Mouse (Mus musculus): ENCODE measurements around the gene Agr2.

The Agr2 gene

GRCm38 (mm10) chr12:36026126-36026525 lies 33.4 kb downstream of the Agr2 start:
- no peak for DNase-seq (ENCODE audit: low spot score in 2 of 2)

DNA sequence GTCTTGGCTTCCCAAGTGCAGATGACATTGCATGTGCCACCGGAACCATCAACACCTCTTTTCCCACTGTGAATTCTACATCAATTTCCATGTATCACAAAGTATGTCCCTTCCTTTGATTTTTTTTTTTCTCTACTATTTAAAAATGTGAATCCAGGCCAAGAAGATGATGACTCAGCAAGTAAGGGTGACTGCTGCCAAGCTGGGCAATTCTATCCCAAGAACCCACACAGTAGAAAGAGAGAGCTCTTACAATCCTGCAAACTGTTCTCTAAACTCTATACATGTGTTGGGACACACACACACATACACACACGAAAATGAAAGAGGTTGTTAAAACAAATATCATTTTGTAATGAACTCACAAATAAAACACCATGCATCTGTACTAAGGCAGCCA lies 34.5 kb downstream of the Agr2 start:
- DNase-seq (ENCODE audit: low spot score in 2 of 2): no peak

DNA sequence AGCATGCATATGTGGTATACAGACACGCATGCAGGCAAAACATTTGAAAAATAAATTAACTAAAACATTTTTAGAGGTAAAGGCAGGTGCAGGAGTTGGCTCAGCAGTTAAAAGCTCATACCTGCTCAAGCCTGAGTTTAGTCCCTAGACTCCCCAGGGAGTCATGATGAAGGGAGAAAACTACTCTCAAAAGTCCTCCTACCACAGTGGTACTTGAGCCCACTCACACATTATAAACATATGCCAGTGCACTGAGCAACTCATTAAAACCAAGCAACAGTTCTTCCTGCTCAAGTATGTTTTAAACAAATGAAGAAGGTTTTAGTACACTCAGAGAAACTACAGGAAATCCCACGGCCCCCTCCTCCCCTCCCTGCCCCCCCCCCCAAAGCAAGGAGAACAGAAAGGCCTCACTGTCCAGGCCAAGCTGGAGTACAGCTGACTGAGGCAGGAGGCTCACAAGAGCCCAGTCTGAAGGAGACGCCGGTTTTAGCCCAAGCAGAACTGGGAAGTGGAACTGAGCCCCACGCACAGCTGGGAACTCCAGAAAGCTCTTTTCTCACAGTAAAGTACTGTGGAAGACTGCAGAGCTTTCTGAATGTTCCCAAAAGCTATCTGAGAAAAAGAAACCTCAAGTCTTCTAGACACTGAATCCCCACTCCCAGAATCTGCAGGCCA lies 36.4 kb downstream of the Agr2 start:
- DNase-seq (ENCODE audit: low spot score in 2 of 2): no peak

GRCm38 (mm10) chr12:36029687-36030086 lies 37.0 kb downstream of the Agr2 start:
- DNase-seq (ENCODE audit: low spot score in 2 of 2): no peak

GRCm38 (mm10) chr12:36030660-36031363 lies 38.1 kb downstream of the Agr2 start:
- DNase-seq (ENCODE audit: low spot score in 2 of 2): no peak

- DNase-seq (ENCODE audit: low spot score in 2 of 2): no peak
Observed at GRCm38 (mm10) chr12:36032419-36032818, 39.7 kb downstream of the Agr2 start.

GRCm38 (mm10) chr12:36035501-36035900 lies 42.8 kb downstream of the Agr2 start:
- no peak for DNase-seq (ENCODE audit: low spot score in 2 of 2)

GRCm38 (mm10) chr12:36036121-36036520 lies 43.4 kb downstream of the Agr2 start:
- no peak for DNase-seq (ENCODE audit: low spot score in 2 of 2)

DNA sequence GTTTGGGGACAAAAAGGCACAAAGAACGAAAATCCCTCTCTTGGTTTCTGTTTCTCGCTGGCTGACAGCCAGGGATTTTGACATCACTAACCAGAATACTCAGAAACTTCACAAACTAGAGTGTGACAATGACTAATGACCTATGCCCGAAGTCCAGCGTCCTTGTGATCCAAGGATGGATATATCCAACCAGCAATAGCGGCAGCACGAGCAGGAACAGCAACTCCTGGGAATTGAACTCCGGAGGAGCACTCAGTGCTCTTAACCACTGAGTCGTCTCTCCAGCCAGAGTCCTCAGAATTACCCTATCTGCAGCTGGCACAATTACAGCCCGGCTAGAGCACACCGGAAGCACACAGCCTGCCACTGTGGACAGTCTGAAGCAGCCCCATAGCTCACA lies 44.1 kb downstream of the Agr2 start:
- no peak for DNase-seq (ENCODE audit: low spot score in 2 of 2)

- no peak for DNase-seq (ENCODE audit: low spot score in 2 of 2)
Observed at GRCm38 (mm10) chr12:36039541-36040084, 46.9 kb downstream of the Agr2 start.

GRCm38 (mm10) chr12:36040571-36041280 lies 48.0 kb downstream of the Agr2 start:
- DNase-seq (ENCODE audit: low spot score in 2 of 2): no peak

- DNase-seq (ENCODE audit: low spot score in 2 of 2): no peak
Observed at GRCm38 (mm10) chr12:36041281-36041589, 48.5 kb downstream of the Agr2 start.

DNA sequence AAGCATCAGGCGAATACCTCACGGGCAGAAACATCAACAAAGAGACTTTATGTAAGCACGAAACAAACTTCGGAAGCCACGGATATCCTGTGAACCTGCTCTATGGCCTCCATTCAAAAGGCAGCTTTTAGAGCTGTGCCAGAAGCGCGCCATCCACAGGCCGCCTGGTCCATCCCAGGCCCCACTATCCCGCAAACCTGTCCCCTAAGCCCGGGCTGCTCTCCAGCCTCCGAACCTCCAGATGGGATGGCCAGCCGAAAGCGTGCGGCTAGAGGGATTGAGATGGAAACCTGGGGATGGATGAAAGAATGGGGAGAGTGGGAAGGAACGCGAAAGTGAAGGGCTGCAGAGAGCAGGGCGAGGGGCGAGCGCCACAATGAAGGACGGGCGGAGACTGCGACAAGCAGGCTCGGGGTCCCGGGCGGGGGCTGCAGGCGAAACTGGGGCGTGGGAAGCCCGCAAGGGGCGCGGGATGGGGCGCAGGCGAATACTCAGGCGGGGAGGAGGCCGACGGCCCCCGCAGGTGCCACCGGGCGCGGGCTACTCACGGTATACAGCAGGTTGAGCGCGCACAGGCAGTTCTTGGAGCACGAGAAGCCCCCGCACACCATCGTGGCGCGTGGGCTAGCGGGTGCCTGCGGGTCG lies 49.1 kb downstream of the Agr2 start:
- peak; percentile 32 to 44 for DNase-seq (ENCODE audit: low spot score in 2 of 2)

DNA sequence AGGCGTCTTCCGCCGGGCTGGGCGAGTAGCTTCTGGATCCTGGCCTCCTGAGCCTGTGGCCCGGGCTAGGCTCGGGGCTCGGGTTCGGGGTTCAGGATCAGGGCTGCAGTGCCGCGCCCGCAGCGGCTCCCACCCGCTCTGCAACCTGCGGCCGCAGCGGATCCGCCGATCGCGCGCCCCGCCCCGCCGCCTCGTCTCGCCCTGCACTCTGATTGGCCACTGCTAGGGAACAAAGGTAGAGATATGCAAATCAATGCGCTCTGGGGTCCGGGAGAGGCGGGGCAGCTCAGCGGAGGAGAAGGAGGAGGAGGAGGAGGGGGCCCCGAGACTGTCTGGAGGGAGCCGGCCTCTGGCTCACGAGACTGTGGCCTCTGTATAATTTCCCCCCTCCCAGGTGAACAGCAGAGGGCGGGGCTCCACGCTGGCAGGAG lies 49.7 kb downstream of the Agr2 start, which contains the start of gene Tspan13:
Tspan13 (minus strand) TSS at position 153 of the 431 bp plus-strand sequence.
- peak; percentile 85 to 90 for DNase-seq (ENCODE audit: low spot score in 2 of 2)

- DNase-seq (ENCODE audit: low spot score in 2 of 2): no peak
Observed at GRCm38 (mm10) chr12:36044691-36045090, 52.0 kb downstream of the Agr2 start.

- DNase-seq (ENCODE audit: low spot score in 2 of 2): no peak
Observed at GRCm38 (mm10) chr12:36046196-36046595, 53.5 kb downstream of the Agr2 start.

GRCm38 (mm10) chr12:36047593-36047992 lies 54.9 kb downstream of the Agr2 start:
- DNase-seq (ENCODE audit: low spot score in 2 of 2): no peak

GRCm38 (mm10) chr12:36050276-36050675 lies 57.6 kb downstream of the Agr2 start:
- DNase-seq (ENCODE audit: low spot score in 2 of 2): no peak

All from frontal cortex, postnatal 14 days (tissue).